Mouse (Mus musculus) testis, postnatal 10 days (tissue): Measurements from ENCODE around the gene Prdm16.

Experiments used
- DNase-seq: peaks from one replicate; pipeline ENCODE4 v3.0.0; 2021; ENCODE audit warnings: low spot score

Gene Prdm16

DNA sequence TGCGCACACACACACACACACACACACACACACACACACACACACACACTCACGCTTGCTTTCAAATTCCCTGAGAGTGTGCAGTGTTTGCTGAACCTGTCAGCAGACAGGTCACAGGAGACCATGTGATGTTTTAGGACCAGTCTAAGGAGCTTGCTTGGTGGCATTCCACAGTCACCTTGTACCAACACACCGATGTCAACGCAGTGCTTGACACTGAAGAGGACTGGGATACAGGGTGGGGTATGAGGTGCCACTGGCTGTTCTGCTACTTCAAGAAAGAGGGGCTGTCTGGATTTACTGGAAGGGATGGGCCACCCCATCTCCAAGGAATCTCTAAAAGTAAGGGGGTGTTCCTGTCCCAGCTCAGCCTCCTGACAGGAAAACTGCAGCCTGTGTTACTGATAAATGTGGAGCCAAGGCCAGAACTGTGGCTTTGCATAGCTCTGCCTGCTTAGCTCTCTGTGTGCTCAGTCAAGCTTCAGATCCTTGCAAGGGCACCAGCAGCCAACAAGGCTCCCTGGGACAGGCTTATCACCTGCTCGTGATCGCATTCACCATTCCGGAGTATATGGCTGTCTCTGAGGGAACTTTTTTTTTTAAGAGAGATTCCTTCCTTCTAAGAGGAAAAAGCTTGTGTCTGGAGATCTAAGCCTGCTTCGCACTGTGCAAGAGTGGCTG, 157.6 kb downstream of the Prdm16 start:
- no peak for DNase-seq

- no peak for DNase-seq
Measured at GRCm38 (mm10) chr4:154473571-154474307, 162.9 kb downstream of the Prdm16 start.

DNA sequence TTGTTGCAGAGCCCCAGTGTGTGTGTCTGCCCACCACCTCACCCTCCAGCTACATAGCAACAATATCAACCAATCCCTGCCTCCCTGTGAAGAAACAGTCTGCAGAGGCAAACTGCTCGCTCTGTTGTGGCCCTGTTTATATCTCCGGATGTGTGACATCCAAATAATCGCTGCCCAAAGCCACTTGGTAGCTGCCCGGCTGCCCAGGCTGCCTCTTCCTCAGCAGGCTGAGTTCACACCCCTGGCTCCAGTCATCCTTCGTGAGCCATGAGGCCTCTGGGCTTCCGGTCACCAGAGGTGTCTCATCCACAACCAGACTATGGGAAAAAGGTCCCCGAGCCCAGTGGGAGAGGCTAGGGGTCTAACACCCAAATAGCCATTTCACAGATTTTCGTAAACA, 164.1 kb downstream of the Prdm16 start:
- no peak for DNase-seq

DNA sequence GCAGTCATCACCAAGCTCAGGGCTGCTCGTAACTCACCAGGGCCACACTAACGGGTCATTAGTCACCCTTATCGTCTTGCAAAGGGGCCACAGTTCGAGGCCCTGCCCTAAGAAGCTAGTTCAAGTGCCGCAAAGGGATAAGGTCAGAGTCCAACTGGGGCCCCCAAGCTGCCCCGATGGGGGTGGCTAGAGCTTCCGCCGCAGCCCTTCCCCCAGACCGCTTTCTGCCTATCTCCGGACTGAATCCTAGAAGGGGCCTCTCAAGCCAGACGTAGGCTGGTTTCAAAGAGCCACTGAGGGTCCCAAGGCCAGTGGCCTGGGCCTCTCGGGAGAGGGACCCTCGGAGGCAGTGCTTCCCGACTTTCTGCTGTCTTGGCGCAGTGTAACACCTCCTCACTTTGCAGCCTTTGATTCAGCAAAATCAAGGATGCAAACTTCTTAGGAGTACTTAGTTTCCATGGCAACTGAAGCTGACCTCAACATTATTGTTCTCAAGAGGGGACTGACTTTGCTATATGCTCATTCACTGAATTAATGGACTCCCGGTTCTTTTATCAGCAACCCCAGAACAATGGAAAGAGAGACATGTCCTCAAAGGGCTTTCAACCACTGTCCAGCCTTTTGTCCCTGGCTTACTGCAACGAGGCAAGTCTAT, 165.1 kb downstream of the Prdm16 start:
- DNase-seq: no peak

- peak; percentile 58 for DNase-seq
Measured at GRCm38 (mm10) chr4:154466305-154466704, 170.4 kb downstream of the Prdm16 start.

DNA sequence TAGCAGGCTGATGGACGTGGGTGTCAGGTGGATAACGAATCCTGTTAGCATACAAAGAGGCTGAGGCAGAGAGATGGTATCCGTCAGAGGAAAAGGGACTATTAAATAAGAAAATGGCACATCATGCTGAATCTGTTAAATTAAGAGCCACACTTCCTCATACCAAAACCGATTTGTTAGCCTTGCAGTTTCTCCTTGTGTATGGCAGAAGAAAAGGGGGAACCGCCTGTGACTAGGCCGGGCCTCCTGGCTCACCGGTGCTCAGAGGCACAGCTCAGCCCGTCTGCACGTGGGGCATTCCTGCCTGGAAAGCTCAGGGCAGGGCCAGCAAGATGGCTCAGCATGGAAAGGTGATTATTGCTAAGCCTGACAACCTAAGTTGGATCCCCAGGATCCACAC, 171.6 kb downstream of the Prdm16 start:
- DNase-seq: no peak

- DNase-seq: no peak
Measured at GRCm38 (mm10) chr4:154460021-154460420, 176.7 kb downstream of the Prdm16 start.

DNA sequence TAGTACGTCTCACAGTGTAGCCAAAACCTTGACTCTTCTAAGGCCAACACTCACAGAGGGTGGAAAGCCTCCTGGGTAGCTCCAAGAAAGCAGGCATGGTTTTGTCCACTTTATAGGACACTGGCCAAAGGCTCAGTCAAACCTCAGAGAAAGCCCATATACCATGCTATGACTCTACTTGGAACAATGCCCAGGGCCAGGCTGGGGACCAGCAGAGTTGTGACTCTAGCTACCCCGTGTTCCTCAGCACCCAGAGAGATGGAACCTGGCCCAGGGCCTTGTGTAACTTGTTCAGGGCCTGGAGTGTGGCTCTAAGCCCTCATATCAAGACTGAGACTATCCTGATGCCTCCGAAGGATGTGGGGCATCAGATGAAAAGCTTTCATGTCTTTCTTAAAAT, 178.9 kb downstream of the Prdm16 start:
- no peak for DNase-seq

DNA sequence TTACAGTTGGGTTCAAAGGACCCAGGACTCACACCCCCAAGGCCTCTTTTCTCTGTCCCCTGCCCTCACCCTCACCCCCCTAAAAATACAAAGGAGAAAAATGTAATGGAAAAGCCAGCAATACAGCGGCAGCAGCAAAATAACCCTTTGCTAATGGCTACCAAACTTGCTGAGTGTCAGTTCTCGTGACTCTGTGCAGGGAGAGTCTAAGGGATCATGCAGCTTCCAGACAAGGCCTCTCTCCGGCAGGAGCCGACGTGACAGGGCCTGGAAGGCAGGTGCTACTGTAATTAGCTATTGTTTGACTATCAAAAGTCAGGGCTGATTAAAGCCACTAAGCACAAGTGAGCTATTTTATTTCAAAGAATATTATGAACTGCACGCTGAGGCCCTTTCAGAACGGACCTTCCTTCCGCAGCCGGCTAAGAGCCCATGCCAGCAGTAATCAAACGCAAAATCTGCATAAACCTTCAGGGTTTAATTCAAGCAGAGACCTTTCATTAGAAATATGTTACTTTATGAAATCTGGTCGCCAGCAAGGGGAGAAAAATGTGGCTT, 180.3 kb downstream of the Prdm16 start:
- DNase-seq: no peak

DNA sequence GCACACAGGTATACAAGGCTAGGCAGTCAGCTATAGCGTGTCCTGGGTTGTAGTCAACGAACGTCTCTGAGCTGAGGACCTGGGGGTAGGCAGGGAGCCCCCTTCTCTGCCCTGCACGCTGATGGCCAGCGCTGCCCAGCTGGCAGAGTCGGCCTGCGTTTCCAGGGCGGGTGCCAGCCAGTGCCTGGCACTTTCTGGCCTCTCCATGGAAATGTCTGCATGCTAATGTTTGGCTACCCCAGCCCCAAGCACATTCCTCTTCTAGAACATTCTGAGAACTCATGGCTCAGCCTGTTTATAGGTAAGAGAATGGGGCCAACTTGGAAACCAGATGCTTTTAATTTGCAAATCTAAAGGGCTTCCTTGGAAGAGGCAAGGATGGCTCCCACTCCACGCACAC, 186.2 kb downstream of the Prdm16 start:
- DNase-seq: no peak

DNA sequence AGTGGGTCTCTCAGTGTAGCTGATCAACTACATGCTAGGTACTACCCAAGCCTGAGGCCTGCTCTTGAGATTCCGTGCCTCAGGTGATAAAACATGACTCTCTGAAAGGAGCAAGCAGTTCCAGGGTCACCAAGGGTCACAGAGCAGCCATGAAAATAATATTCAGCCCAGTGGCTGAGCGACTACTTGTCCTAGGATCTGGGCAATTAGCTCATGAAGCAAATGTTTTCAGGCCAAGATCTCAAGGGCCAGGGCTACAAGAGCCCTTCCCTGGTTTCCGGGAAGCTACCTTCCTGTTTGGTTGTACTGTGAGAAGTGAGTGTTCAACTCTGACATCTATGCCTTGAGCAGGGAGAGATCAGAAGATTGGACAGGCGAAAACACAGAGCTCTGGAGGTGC, 186.6 kb downstream of the Prdm16 start:
- no peak for DNase-seq

DNA sequence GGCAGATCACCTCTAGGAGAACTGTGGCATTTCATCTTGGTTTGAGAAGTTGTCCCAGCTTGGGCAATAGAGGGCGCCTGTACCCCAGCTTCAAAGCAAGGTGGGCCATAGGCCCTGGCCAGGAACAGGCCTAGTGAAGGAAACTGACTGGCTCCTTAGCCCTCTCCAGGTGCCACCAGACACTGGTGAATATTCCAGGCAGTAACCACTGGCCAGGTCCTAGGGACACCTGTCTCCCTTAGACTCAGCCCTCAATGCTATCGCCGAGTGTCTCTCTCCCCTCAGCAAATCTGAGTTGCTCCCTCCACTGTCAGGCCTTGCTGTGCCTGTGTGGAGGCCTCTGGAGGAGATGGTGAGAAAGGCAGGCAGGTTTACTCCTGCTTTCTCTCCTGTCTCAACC, 187.3 kb downstream of the Prdm16 start:
- DNase-seq: peak; percentile 52

DNA sequence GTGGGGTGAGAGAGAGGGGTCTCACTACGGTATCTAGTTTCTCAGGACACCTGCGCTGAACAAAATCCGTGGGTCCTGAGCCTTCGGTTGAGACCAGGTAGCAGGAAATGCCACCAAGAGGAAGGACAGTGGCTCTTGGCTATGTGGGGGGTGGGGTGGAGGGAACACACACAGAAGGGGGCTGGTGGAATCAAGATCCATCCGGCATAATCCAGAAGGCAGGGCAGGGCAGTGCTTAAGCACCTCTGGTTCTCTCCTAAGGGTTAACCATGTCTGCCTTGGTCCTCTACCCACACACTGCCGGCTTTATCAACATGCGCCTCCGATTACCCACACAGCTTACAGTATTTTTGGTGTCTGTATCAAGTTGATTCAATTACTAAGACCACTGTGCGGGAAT, 191.0 kb downstream of the Prdm16 start:
- DNase-seq: no peak

DNA sequence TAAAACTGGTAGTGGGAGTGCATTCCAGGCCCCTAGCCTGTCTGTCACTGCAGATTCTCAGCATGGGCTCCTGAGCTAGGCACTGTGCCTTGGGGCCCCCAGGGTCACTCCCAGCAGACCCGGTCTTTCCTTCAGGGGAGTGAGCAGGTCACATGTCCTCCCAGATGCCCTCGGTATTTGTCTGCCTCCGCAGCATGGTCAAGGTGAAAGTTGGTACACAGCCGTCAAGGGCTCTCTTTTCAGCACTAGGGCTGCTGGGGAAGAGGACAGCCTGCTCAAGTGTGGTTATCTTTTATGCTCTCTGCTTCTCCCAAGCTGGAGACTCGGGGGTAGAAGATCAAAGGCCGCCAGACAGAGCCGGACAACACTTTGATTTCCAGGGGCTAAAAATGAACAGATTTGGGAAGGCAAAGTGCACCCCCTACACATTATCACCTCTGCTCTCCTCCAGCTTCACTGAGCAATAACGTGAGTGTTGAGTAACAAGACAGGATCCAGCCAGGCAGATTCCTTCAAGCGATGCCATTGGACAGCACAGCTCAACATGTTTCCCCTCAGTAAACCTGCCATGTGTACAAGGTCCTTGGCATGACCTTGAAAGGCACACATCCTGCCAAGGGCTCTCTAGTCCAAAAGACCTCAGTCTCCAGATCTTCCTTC, 193.9 kb downstream of the Prdm16 start:
- no peak for DNase-seq

- no peak for DNase-seq
Measured at GRCm38 (mm10) chr4:154439455-154440052, 197.1 kb downstream of the Prdm16 start.

DNA sequence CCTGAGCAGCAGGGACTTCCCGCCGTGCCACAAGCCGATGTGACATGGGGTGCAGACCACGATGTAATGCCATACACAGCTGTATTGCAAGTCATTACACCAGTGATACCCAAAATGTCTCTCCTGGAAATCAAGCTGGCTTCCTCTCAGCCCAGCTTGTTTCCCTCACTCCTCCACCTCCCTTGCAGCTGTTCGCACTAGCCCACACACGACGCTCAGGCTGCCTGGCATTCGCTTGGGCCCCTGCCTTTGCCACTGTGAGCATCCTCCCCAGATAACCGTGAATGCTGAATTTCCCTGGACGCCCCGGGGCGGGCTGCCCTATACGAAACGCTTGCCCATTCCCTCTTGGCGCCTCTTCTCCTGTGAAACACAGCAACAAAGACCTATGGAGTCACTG, 198.1 kb downstream of the Prdm16 start:
- no peak for DNase-seq

GRCm38 (mm10) chr4:154429770-154430169, 206.9 kb downstream of the Prdm16 start:
- DNase-seq: no peak

GRCm38 (mm10) chr4:154426901-154427300, 209.8 kb downstream of the Prdm16 start:
- no peak for DNase-seq

DNA sequence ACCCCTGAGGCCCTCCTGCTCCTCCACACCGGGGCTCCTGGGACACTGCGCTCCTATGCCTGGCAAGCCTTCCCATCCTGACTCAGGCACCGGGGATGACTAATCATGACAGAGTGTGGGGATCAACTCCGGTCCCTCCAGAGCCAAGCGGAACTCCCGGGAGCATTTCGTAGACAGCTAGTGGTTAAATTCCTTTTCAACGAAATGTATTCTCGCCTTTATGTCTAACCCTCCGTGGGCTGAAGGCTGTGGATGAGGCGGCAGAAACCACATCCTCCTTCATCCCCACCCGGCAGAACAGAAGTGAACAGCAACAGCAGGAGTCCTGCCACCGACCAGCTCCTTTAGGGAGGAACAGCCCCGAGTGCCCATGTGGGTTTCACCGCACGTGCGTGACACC, 211.4 kb downstream of the Prdm16 start:
- no peak for DNase-seq

DNA sequence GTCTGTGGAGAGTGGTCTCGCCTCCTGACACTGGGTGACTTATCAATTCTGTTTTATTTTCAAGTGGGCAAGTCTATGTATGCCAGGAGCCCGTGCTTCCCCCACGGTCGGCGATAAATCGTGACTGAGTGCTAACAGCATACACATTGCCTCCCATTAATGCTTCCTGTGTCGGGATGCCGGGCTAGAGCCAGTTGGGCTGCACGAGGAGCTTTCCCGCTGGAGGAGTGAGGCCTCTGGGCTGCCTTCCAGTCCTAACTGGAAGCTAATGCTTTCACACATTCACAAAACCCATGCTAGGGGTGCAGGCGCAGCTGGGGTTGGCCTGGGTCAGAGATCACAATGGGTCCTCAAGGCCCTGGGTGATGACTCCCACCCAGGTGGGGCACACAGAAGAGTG, 212.0 kb downstream of the Prdm16 start:
- no peak for DNase-seq

DNA sequence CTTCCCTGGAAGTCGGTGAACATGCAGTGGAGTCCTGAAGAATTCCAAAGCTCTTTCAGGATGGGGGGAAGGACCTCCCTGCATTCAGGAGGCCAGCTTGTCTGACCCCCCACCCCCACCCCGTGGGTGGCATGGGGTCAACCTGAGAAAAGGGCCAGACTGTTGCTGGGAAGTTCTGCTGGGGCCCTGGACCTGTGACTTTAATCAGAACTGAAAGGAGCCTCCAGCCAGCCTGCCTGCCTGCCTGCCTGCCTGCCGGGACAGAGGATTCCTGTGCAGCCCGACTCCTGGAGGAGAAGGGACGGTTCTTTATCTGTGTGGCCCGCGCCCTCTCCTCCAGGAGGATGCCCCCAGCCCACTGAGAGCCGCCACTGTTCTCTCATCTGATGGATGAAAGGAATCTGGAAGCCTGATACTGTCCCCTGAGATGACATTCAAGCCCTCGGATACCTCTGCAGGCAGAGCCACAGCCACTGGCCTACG, 214.2 kb downstream of the Prdm16 start:
- no peak for DNase-seq

- DNase-seq: no peak
Measured at GRCm38 (mm10) chr4:154420749-154421148, 215.9 kb downstream of the Prdm16 start.
